Mouse (Mus musculus): ENCODE measurements around the gene Pdzrn4. TPM values are rescaled to one million over a fixed set of nuclear protein-coding genes. Genes with fewer than 3 reads are reported as not detected.
A peak's percentile ranks its signal among the peaks of the same experiment; 100 is the strongest.

Gene Pdzrn4
- total RNA-seq, 2 experiments from 2014 or later: 5.3 to 6.8 TPM

GRCm38 (mm10) chr15:92580742-92581383, 184.2 kb downstream of the Pdzrn4 start:
- no peak for DNase-seq (ENCODE audit: extremely low spot score in 1 of 2, low spot score in 1 of 2)

- no peak for DNase-seq (ENCODE audit: extremely low spot score in 1 of 2, low spot score in 1 of 2)
These were observed 187.9 kb downstream of the Pdzrn4 start for GRCm38 (mm10) chr15:92584357-92585138.

DNA sequence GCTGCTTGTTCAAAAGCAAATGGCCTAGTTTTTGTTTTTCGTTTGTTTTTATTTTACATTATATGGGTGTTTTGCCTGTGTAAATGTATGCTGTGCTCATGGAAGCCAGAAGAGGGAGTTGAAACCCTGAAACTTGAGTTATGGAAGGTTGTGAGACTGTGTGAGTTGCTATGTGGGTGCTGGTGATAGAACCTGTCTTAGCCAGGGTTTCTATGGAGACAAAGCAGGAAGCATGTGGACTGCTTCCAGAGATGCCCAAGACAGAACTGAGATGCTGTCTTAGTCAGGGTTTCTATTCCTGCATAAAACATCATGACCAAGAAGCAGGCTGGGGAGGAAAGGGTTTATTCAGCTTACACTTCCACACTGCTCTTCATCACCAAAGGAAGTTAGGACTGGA, 190.8 kb downstream of the Pdzrn4 start:
- no peak for DNase-seq (ENCODE audit: extremely low spot score in 1 of 2, low spot score in 1 of 2)

DNA sequence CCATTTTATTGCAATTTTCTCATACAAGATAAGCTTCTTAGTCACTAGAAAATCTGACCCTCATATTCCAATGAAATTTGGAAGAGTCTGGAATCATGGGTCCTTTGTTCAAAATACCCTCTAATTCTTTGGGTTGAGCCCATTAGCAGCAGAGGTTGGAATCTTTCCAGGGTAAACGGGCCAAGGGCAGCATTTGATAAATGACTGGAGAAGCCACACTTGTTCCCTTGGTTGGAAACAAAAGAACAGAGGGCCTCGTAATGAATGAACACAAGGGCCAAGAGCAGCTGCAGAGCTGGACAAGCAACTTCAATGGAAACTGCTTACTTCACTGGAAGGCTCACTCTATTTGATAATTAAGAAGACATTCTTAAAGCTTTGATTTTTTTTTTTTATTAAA, 198.0 kb downstream of the Pdzrn4 start:
- DNase-seq (ENCODE audit: extremely low spot score in 1 of 2, low spot score in 1 of 2): no peak

GRCm38 (mm10) chr15:92597011-92597780, 200.5 kb downstream of the Pdzrn4 start:
- peak in 1 of 2 experiments; percentile 10 for DNase-seq (ENCODE audit: extremely low spot score in 1 of 2, low spot score in 1 of 2)

GRCm38 (mm10) chr15:92598380-92599295, 202.0 kb downstream of the Pdzrn4 start:
- DNase-seq (ENCODE audit: extremely low spot score in 1 of 2, low spot score in 1 of 2): peak in 1 of 2 experiments; percentile 22

GRCm38 (mm10) chr15:92599381-92599780, 202.7 kb downstream of the Pdzrn4 start:
- DNase-seq (ENCODE audit: extremely low spot score in 1 of 2, low spot score in 1 of 2): no peak

DNA sequence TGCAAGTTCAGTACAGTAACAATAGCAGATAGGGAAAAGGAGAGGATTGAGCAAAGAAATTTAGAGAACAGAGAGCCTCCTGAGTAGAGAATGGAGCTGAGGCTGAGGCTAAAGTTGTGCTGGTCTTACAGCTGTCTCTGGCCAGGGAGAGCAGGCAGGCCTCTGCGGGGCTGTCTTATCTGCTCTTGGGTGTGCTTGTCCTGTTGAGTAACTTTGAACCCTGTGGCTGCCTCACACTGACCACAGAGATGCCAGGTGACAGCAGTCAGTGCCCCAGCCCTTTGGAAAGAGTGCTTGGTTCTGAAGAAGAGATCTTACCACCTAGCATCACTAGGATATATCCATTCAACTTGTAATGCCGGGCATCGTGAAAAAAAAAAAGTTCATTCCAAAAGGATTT, 214.2 kb downstream of the Pdzrn4 start:
- no peak for DNase-seq (ENCODE audit: extremely low spot score in 1 of 2, low spot score in 1 of 2)

DNA sequence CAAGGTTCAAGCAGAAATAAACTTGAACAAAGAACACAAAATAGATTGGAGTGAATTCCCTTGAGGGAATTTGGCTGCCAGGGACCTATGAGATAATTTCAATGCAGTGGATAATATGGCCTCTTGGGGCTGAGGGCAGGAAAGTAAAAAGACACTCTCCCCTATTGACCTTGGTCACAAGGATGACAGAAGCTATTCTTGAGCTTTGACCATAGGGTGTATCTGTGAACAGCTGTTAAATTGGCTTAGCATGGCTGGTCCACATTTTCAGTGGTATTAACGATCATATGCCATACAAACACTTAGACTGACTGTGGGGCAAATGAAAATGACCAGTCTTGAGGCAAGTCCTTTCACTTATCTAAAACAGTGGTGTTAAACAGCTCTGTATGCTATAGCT, 215.7 kb downstream of the Pdzrn4 start:
- DNase-seq (ENCODE audit: extremely low spot score in 1 of 2, low spot score in 1 of 2): no peak

DNA sequence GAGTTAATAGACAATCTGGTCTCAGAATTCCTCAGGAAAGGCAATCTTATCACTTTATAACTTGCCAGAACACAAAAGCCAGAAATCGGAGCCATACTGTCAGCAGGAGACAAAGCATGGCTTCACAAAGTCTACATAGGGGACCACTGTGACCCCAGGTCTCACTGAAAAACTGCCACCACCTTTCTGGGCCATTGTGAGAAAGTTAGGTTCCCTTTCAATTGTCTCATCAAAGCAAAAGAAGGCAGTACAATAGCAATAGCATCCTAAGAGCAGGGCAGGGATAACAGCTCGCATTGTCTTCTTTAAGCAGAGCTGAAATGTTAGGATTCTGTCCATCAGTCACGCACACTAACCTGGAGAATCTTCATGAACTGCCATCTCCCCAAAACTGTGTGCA, 216.5 kb downstream of the Pdzrn4 start:
- no peak for DNase-seq (ENCODE audit: extremely low spot score in 1 of 2, low spot score in 1 of 2)

DNA sequence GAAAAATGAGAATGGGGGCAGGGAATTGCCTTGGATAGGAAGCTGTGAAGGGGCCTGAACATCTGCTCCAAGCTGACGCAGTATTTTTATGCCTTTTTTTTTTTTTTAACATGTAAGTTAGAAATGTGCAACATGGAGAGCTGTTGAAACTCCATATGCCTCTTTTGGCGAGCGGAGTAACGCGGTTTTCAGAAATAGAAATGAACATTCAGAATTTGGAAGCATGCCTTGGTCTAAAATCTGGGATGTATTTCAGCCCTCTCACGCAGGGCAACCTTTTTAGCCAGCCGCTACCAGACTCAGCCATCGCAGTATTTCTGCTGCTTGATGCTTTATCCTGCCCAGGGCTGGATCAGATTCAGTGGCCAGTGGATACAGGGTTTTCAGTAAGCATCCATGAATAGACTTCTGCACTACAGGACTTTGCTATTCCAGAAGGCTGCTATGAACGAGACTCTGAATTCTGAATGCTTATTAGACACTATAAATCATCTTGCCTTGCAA, 225.1 kb downstream of the Pdzrn4 start:
- DNase-seq (ENCODE audit: extremely low spot score in 1 of 2, low spot score in 1 of 2): peak in 1 of 2 experiments; percentile 33

DNA sequence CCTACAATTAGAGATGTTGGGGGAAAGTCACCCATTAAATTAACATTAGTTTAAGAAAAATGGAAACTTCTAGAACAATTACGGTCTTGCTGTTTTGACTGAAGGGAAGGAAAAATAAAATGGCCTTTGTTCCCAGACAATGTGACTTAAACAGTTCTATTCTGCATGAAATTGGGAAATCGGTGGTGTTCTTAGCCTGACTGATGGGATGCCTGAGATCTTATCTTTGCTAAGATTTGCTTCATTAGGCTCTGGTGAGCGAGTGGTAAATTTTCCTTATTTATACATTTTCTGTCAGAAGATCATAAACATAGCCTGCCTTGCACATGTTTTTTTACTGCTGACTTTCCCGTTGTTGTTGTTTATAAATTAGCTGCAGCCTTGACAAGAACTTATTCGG, 225.6 kb downstream of the Pdzrn4 start:
- DNase-seq (ENCODE audit: extremely low spot score in 1 of 2, low spot score in 1 of 2): no peak

DNA sequence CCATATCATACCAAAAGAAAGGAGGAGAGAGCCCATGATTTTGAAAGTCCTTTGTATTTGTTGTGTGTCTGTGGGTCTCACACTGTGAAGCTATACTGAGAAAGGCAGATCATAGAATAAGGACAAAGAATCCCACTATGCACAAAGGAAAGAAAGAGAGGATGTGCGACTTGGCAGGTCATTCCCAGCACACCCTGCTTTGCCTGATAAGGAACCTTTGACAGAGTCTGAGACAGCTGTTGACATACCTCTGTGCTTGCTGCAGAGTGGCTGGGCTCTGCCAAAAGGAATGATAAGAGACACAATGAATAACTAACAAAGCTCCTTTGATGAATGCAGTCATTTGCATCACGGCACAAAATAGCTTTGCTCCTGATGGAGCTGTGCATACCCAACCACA, 232.5 kb downstream of the Pdzrn4 start:
- no peak for DNase-seq (ENCODE audit: extremely low spot score in 1 of 2, low spot score in 1 of 2)

DNA sequence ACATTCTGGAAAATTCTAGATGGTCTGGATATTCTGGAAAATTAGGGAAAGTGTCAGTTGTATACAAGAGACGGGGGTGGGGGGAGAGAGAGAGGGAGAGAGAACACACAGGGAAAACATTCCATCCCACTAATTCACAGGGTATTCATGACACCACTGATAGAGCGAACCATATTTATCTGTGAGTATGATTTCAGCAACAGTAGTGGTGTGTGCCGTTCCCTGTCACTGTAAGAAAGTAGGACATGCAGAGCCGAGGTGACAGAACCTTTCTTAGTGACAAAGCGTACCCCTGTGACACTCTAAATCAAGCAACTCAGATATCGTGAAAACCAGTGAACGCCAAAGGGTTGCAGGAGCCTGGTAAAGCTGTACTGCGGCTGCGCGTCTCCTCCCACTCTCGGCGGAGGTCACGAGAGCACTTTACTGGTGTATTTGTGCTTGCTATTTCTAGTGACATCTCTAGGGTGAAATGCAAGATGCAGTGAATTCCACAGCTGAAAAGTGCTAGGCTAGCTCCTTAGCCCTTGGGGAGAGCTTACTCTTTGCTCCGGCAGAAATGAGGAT, 237.4 kb downstream of the Pdzrn4 start:
- DNase-seq (ENCODE audit: extremely low spot score in 1 of 2, low spot score in 1 of 2): no peak

DNA sequence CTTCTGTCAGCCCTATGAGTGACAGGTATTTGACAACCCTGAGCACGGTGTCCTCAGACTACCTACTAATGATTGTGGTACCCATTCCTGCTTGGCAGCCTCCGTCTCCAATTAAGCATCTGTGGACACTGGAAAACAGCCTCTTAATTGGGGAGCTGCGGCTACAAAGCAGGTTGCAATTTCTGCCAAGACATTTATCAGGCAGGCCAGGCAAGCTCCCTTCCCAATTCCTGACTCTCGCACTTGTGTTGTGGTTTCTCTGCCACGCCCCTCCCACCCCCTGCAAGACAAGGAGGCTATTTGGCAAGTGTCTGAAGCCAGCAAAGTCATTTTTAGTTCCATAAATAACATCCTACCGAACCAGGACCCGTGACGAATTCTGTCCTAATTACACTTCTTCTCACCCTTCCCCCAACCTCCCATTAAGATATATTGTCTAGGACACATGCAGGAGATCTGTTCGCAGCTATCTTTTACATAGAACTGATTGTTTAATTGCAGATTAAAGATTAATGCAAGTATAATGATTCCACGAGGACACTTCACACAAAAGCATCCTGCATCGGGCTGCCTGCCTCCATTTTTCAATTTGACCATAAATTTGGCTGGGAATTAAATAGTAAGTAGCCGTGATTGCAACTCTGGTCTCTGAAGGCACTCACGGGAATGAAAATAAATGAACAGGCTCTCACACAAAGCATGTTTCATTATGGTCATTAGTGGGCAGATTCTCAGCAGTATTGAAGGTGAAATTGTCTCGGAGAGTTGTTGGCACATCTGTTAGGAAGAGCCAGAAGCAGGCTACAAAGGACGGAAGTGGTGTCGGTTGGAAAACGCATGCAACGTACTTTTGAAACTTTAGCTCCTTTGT, 243.8 kb downstream of the Pdzrn4 start:
- no peak for DNase-seq (ENCODE audit: extremely low spot score in 1 of 2, low spot score in 1 of 2)

GRCm38 (mm10) chr15:92671279-92672051, 274.8 kb downstream of the Pdzrn4 start:
- no peak for DNase-seq (ENCODE audit: extremely low spot score in 1 of 2, low spot score in 1 of 2)

GRCm38 (mm10) chr15:92676096-92676495, 279.4 kb downstream of the Pdzrn4 start:
- DNase-seq (ENCODE audit: extremely low spot score in 1 of 2, low spot score in 1 of 2): no peak

- DNase-seq (ENCODE audit: extremely low spot score in 1 of 2, low spot score in 1 of 2): no peak
These were observed 281.7 kb downstream of the Pdzrn4 start for GRCm38 (mm10) chr15:92678377-92678776.
